Mouse (Mus musculus) lung, embryonic 16.5 days (tissue): Measurements from ENCODE around the gene Slc37a2. TPM values are rescaled to one million over a fixed set of nuclear protein-coding genes. Genes with fewer than 3 reads are reported as not detected.

Experiments used
- ATAC-seq: fragments of 200-750 bp; cut with Nextera tagmentation; 2 replicates; pipeline ENCODE4 v1.8.0; 2017; ENCODE audit warnings: low read depth, mild to moderate bottlenecking, moderate library complexity
- H3K27ac ChIP-seq: fragments of 300-500 bp; sonication (generic); 2 replicates; pipeline ENCODE4 v1.5.1; 2014; ENCODE audit warnings: mild to moderate bottlenecking, control low read depth, low read length
- H3K27me3 ChIP-seq: fragments of 300-500 bp; sonication (generic); 2 replicates; pipeline ENCODE4 v1.6.1; 2014; ENCODE audit warnings: low read depth, low read length, mixed read lengths; ENCODE audit not compliant: control insufficient read depth, insufficient read depth
- H3K36me3 ChIP-seq: fragments of 300-500 bp; sonication (generic); 2 replicates; pipeline ENCODE4 v1.6.1; 2014; ENCODE audit warnings: low read length; ENCODE audit not compliant: control insufficient read depth, insufficient read depth
- H3K4me1 ChIP-seq: fragments of 300-500 bp; sonication (generic); replicated peaks from 2 replicates; pipeline ENCODE4 v1.6.1; 2014; ENCODE audit warnings: low read length, mixed read lengths; ENCODE audit not compliant: control insufficient read depth, insufficient read depth
- H3K4me2 ChIP-seq: fragments of 300-500 bp; sonication (generic); 2 replicates; pipeline ENCODE4 v1.6.1; 2014; ENCODE audit warnings: low read depth, low read length, control low read depth
- H3K4me3 ChIP-seq: fragments of 300-500 bp; sonication (generic); 2 replicates; pipeline ENCODE4 v1.5.1; 2014; ENCODE audit warnings: mild to moderate bottlenecking, low read length, control low read depth
- H3K9ac ChIP-seq: fragments of 300-500 bp; sonication (generic); 2 replicates; pipeline ENCODE4 v1.6.1; 2014; ENCODE audit warnings: low read length, control low read depth
- H3K9me3 ChIP-seq: fragments of 300-500 bp; sonication (generic); 2 replicates; pipeline ENCODE4 v1.6.1; 2016; ENCODE audit warnings: low read length; ENCODE audit not compliant: control insufficient read depth
- WGBS: fragments of 180-500 bp; shearing (Covaris S2); extraction: QIAGEN DNeasy Blood & Tissue Kit; methylation state at CpG from one replicate; pipeline ENCODE4 v1.1.7; 2014; 5-methylcytosine and 5-hydroxymethylcytosine counted together
- polyA plus RNA-seq: library from polyadenylated mRNA; unstranded; fragments of >200 nt; fragmentation: Nextera tagmentation; extraction: Ambion mirVana; gene quantifications from 2 replicates; pipeline ENCODE4 v1.2.1, GENCODE M21; 2015

Slc37a2 gene
- polyA plus RNA-seq, 1 experiment from 2014 or later, result 2.4 TPM

GRCm38 (mm10) chr9:37248381-37248906 lies 7.1 kb downstream of the Slc37a2 start:
- H3K9me3 ChIP-seq, result no peaks in the 10 kb centered on the region
- no peak overlapping the region for H3K27ac ChIP-seq
- no peaks in the 10 kb centered on the region for H3K4me1 ChIP-seq
- H3K36me3 ChIP-seq, result no peaks in the 10 kb centered on the region
- H3K4me3 ChIP-seq, result no peak overlapping the region
- ATAC-seq, result peak; percentile 40; the same call in 1 of the 2 replicates
- H3K4me2 ChIP-seq, result no peak overlapping the region
- no peaks in the 10 kb centered on the region for H3K27me3 ChIP-seq
- H3K9ac ChIP-seq, result no peak overlapping the region
- 44% methylated on average over 3 of the region's 3 CpGs for WGBS

- H3K4me1 ChIP-seq, result no peaks in the 10 kb centered on the region
- H3K9me3 ChIP-seq, result no peaks in the 10 kb centered on the region
- H3K9ac ChIP-seq, result no peak overlapping the region
- no peaks in the 10 kb centered on the region for H3K36me3 ChIP-seq
- H3K4me3 ChIP-seq, result no peak overlapping the region
- H3K27ac ChIP-seq, result no peak overlapping the region
- 0 out of 2 replicates have a peak, but pooled peaks have one; percentile 13 for ATAC-seq
- H3K4me2 ChIP-seq, result no peak overlapping the region
- no peaks in the 10 kb centered on the region for H3K27me3 ChIP-seq
Observed at GRCm38 (mm10) chr9:37247429-37247828, 8.1 kb downstream of the Slc37a2 start.

- no peak for ATAC-seq
- Histone ChIP-seq H3K9ac (no peak overlapping the region), H3K4me2 (no peak overlapping the region), H3K36me3 (no peaks in the 10 kb centered on the region), H3K4me3 (no peak overlapping the region), H3K27ac (no peak overlapping the region), H3K27me3 (no peaks in the 10 kb centered on the region), H3K4me1 (no peaks in the 10 kb centered on the region), H3K9me3 (no peaks in the 10 kb centered on the region)
- WGBS, result 93% methylated on average over 1 of the region's 1 CpGs
Observed at GRCm38 (mm10) chr9:37245810-37246209, 9.7 kb downstream of the Slc37a2 start.

GRCm38 (mm10) chr9:37245404-37245803 lies 10.1 kb downstream of the Slc37a2 start:
- Histone ChIP-seq H3K9me3 (no peaks in the 10 kb centered on the region), H3K4me3 (no peak overlapping the region), H3K27me3 (no peaks in the 10 kb centered on the region), H3K9ac (no peak overlapping the region), H3K4me1 (no peaks in the 10 kb centered on the region), H3K4me2 (no peak overlapping the region), H3K27ac (no peak overlapping the region), H3K36me3 (no peaks in the 10 kb centered on the region)
- 38% methylated on average over 2 of the region's 2 CpGs for WGBS
- no peak for ATAC-seq

GRCm38 (mm10) chr9:37244600-37244999 lies 10.9 kb downstream of the Slc37a2 start:
- Histone ChIP-seq H3K27me3 (no peaks in the 10 kb centered on the region), H3K27ac (no peak overlapping the region), H3K4me3 (no peak overlapping the region), H3K4me2 (no peak overlapping the region), H3K9ac (no peak overlapping the region), H3K4me1 (no peaks in the 10 kb centered on the region), H3K9me3 (no peaks in the 10 kb centered on the region), H3K36me3 (no peaks in the 10 kb centered on the region)
- WGBS, result 56% methylated on average over 1 of the region's 1 CpGs
- ATAC-seq, result no peak

GRCm38 (mm10) chr9:37242764-37243163 lies 12.8 kb downstream of the Slc37a2 start:
- 82% methylated on average over 3 of the region's 3 CpGs for WGBS
- no peak for ATAC-seq
- Histone ChIP-seq H3K4me1 (no peaks in the 10 kb centered on the region), H3K27me3 (no peaks in the 10 kb centered on the region), H3K9ac (no peak overlapping the region), H3K4me2 (no peak overlapping the region), H3K9me3 (no peaks in the 10 kb centered on the region), H3K36me3 (no peaks in the 10 kb centered on the region), H3K27ac (no peak overlapping the region), H3K4me3 (no peak overlapping the region)

- WGBS, result 65% methylated on average over 4 of the region's 4 CpGs
- H3K9ac ChIP-seq, result no peak overlapping the region
- no peaks in the 10 kb centered on the region for H3K36me3 ChIP-seq
- H3K27ac ChIP-seq, result no peak overlapping the region
- no peaks in the 10 kb centered on the region for H3K27me3 ChIP-seq
- H3K4me2 ChIP-seq, result no peak overlapping the region
- ATAC-seq, result no peak
- no peaks in the 10 kb centered on the region for H3K4me1 ChIP-seq
- H3K9me3 ChIP-seq, result no peaks in the 10 kb centered on the region
- no peak overlapping the region for H3K4me3 ChIP-seq
Observed at GRCm38 (mm10) chr9:37235951-37236737, 19.4 kb downstream of the Slc37a2 start.

- Histone ChIP-seq H3K4me3 (no peak overlapping the region), H3K9me3 (no peaks in the 10 kb centered on the region), H3K9ac (no peak overlapping the region), H3K4me2 (no peak overlapping the region), H3K36me3 (no peaks in the 10 kb centered on the region), H3K27ac (no peak overlapping the region), H3K4me1 (no peaks in the 10 kb centered on the region), H3K27me3 (no peaks in the 10 kb centered on the region)
- no peak for ATAC-seq
- WGBS, result 67% methylated on average over 22 of the region's 22 CpGs
Observed at GRCm38 (mm10) chr9:37232201-37233195, 23.0 kb downstream of the Slc37a2 start.
